Mouse (Mus musculus): ENCODE measurements at regions not wholly inside any gene's neighbourhood (a gene's known extent, or its start where the extent isn't known, plus 50 kb on each side); places are given as distances from the start of the nearest gene placed in this dataset.

GRCm38 (mm10) chr19:52565401-52565800, 301.3 kb downstream of the Ins1 start:
- DNase-seq (ENCODE audit: low spot score in 2 of 2) = no peak

- no peak for DNase-seq (ENCODE audit: low spot score in 2 of 2)
Observed at GRCm38 (mm10) chr19:52534758-52535157, 270.7 kb downstream of the Ins1 start.

GRCm38 (mm10) chr19:52525509-52525908, 261.4 kb downstream of the Ins1 start:
- no peak for DNase-seq (ENCODE audit: low spot score in 2 of 2)

- DNase-seq (ENCODE audit: low spot score in 2 of 2) = no peak
Observed at GRCm38 (mm10) chr19:52503331-52503730, 239.2 kb downstream of the Ins1 start.
